Mouse (Mus musculus) liver, adult 2 months (tissue): ENCODE measurements around the gene Hook1. TPM values are rescaled to one million over a fixed set of nuclear protein-coding genes. Genes with fewer than 3 reads are reported as not detected.

Experiments
- DNase-seq: peaks from one replicate; pipeline ENCODE4 v3.0.0-alpha.2; 2011; ENCODE audit warnings: low read depth, low spot score; ENCODE audit errors: extremely low read depth
- H3K27ac ChIP-seq: fragments of 200-500 bp; replicated peaks from 2 replicates; pipeline ENCODE4 v1.5.1; 2012; ENCODE audit warnings: low read depth, mild to moderate bottlenecking, control low read depth, inconsistent platforms, low read length; ENCODE audit not compliant: insufficient read depth
- H3K27me3 ChIP-seq: fragments of 200-500 bp; 2 replicates; pipeline ENCODE4 v1.6.1; 2012; ENCODE audit warnings: mild to moderate bottlenecking, moderate library complexity, low read length, inconsistent platforms; ENCODE audit not compliant: control insufficient read depth, insufficient read depth
- H3K36me3 ChIP-seq: fragments of 200-500 bp; 2 replicates; pipeline ENCODE4 v1.6.1; 2012; ENCODE audit warnings: low read length, inconsistent platforms; ENCODE audit not compliant: control insufficient read depth, insufficient read depth
- H3K4me1 ChIP-seq: fragments of 200-500 bp; 2 replicates; pipeline ENCODE4 v1.6.1; 2011; ENCODE audit warnings: low read length; ENCODE audit not compliant: control insufficient read depth, insufficient read depth
- H3K4me3 ChIP-seq: fragments of 200-500 bp; 2 replicates; pipeline ENCODE4 v1.5.1; 2011; ENCODE audit warnings: low read depth, mild to moderate bottlenecking, control low read depth, low read length, moderate library complexity; ENCODE audit not compliant: insufficient read depth
- H3K79me2 ChIP-seq: fragments of 200-500 bp; 2 replicates; pipeline ENCODE4 v1.6.1; 2012; ENCODE audit warnings: inconsistent platforms, mild to moderate bottlenecking, low read length, moderate library complexity; ENCODE audit not compliant: control insufficient read depth, insufficient read depth
- H3K9ac ChIP-seq: fragments of 200-500 bp; 2 replicates; pipeline ENCODE4 v1.6.1; 2012; ENCODE audit warnings: low read depth, mild to moderate bottlenecking, control low read depth, inconsistent platforms, low read length
- CTCF ChIP-seq: fragments of 200-500 bp; IDR thresholded peaks from 2 replicates; pipeline ENCODE4 v1.5.1; 2011; ENCODE audit warnings: low read depth, low read length, control low read depth
- POLR2A ChIP-seq: fragments of 200-500 bp; IDR thresholded peaks from 2 replicates; pipeline ENCODE4 v1.6.1; 2011; ENCODE audit warnings: low read length, control low read depth; ENCODE audit not compliant: insufficient read depth; ENCODE audit errors: extremely low read depth
- WGBS: fragments of 180-500 bp; shearing (Covaris S2); methylation state at CpG from one replicate; pipeline ENCODE4 v1.1.7; 2018; 5-methylcytosine and 5-hydroxymethylcytosine counted together
- polyA plus RNA-seq: library from polyadenylated mRNA; depleted of rRNA; stranded (reverse); fragments of >200 nt; gene quantifications from 2 replicates; pipeline ENCODE4 v1.2.3, GENCODE M21; 2012; rRNA removed
- total RNA-seq: library from RNA; depleted of rRNA; stranded (reverse); fragments of >200 nt; gene quantifications from 2 replicates; pipeline ENCODE4 v1.2.3, GENCODE M21; 2014; rRNA removed

Hook1 gene
- total and polyA plus RNA-seq, 2 experiments = 6.6 to 62.4 TPM

GRCm38 (mm10) chr4:96062045-96062444, 95.0 kb downstream of the Hook1 start:
- WGBS = 78% methylated on average over 2 of the region's 2 CpGs
- no peak for DNase-seq

More at GRCm38 (mm10) chr4:96062045-96062444, 95.0 kb downstream of the Hook1 start:
- no peaks in the 10 kb centered on the region for H3K36me3 ChIP-seq
- no peak for TF ChIP-seq POLR2A
- no peak for TF ChIP-seq CTCF
- H3K9ac ChIP-seq = no peak overlapping the region
- H3K79me2 ChIP-seq = no peaks in the 10 kb centered on the region
- no peaks in the 10 kb centered on the region for H3K4me1 ChIP-seq
- no peak overlapping the region for H3K4me3 ChIP-seq
- H3K27me3 ChIP-seq = no peaks in the 10 kb centered on the region
- H3K27ac ChIP-seq = no peak overlapping the region

Other genes starting within 250 kb of the Hook1 start
- not detected in 2 replicates for gene Cyp2j13, start 110.3 kb downstream of the Hook1 start, total RNA-seq
- gene Cyp2j13, start 110.3 kb downstream of the Hook1 start, polyA plus RNA-seq = not detected in 2 replicates
- not detected in 2 replicates for gene Cyp2j12, start 173.9 kb downstream of the Hook1 start, total RNA-seq
- gene Cyp2j12, start 173.9 kb downstream of the Hook1 start, polyA plus RNA-seq = not detected in 2 replicates